Mouse (Mus musculus): ENCODE results near the gene Pcdh7.

DNA sequence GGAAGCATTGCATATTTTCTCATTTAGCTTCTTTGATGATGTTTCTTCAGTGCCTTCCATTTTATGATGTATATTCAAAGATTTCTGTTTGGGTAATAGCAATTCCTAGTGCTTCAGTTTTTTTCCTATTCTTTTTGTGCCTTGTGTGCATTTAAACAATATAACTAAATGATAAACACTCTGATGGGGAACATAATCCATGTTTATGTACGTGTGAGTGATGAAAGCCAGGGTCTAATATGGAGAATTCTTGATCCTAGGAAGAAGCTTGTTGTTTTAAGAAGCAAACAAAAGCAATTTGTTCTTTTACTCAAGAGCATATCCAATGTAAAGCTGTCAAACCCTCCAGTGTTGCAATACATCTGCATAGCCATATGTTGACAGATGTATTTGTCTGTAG, 153.0 kb downstream of the Pcdh7 start:
- TF ChIP-seq CTCF (conservative IDR thresholded peaks at IDR 0.05; ENCODE audit: low read length) (no peak), POU5F1 (IDR thresholded peaks at IDR 0.05; ENCODE audit: borderline replicate concordance, low read length) (no peak), NANOG (IDR thresholded peaks at IDR 0.05; ENCODE audit: borderline replicate concordance, low read length) (no peak)
